Mouse (Mus musculus): ENCODE measurements around the gene Nr1h5.

- TF ChIP-seq CTCF (IDR thresholded peaks at IDR 0.05; ENCODE audit: low read depth) (no peak), EP300 (IDR thresholded peaks at IDR 0.05; ENCODE audit: low read depth) (no peak)
Observed at GRCm38 (mm10) chr3:102980349-102980736, 16.4 kb upstream of the Nr1h5 start.

All from heart, postnatal 0 days (tissue).